Mouse (Mus musculus) C2C12 (cell line): ENCODE results near the gene Trp53. TPM values are rescaled to one million over a fixed set of nuclear protein-coding genes. Genes with fewer than 3 reads are reported as not detected.
A peak's percentile ranks its signal among the peaks of the same experiment; 100 is the strongest.

ENCODE experiments used
- H3K27me3 ChIP-seq: one replicate; pipeline ENCODE4 v1.6.1; 2011; ENCODE audit not compliant: control insufficient read depth, insufficient read depth, insufficient read length
- H3K36me3 ChIP-seq: one replicate; pipeline ENCODE4 v1.6.1; 2011; ENCODE audit not compliant: control insufficient read depth, insufficient read depth
- H3K4me3 ChIP-seq: one replicate; pipeline ENCODE4 v1.5.1; 2011; ENCODE audit warnings: mild to moderate bottlenecking, control low read depth; ENCODE audit not compliant: poor library complexity, insufficient read depth, severe bottlenecking
- H3K79me2 ChIP-seq: one replicate; pipeline ENCODE4 v1.6.1; 2011; ENCODE audit not compliant: control insufficient read depth, insufficient read depth
- H3K79me3 ChIP-seq: one replicate; pipeline ENCODE4 v1.6.1; 2011; ENCODE audit warnings: low read depth, control low read depth
- H3ac ChIP-seq: one replicate; pipeline ENCODE3; 2011; ENCODE audit warnings: low read depth; ENCODE audit not compliant: control insufficient read depth, insufficient read length
- CEBPB ChIP-seq: IDR thresholded peaks from one replicate; pipeline ENCODE4 v1.6.1; 2011; ENCODE audit warnings: low read depth, mild to moderate bottlenecking, control low read depth, moderate library complexity
- CTCF ChIP-seq: IDR thresholded peaks from one replicate; pipeline ENCODE4 v1.5.1; 2011; ENCODE audit not compliant: control insufficient read depth, insufficient read depth, insufficient read length
- FOSL1 ChIP-seq: IDR thresholded peaks from one replicate; pipeline ENCODE4 v1.8.0; 2011; ENCODE audit warnings: mild to moderate bottlenecking, low read length; ENCODE audit not compliant: poor library complexity, insufficient read depth, severe bottlenecking
- MAX ChIP-seq: IDR thresholded peaks from one replicate; pipeline ENCODE4 v1.6.1; 2011; ENCODE audit warnings: mild to moderate bottlenecking, control low read depth
- MYOD1 ChIP-seq: IDR thresholded peaks from one replicate; pipeline ENCODE4 v1.6.1; 2011; ENCODE audit warnings: low read depth; ENCODE audit not compliant: control insufficient read depth, insufficient read length
- MYOG ChIP-seq: IDR thresholded peaks from one replicate; pipeline ENCODE4 v1.6.1; 2011; ENCODE audit not compliant: control insufficient read depth, insufficient read length; ENCODE audit errors: extremely low read depth
- USF1 ChIP-seq: IDR thresholded peaks from one replicate; pipeline ENCODE4 v1.6.1; 2011; ENCODE audit warnings: low read depth, mild to moderate bottlenecking, control low read depth, moderate library complexity
- polyA plus RNA-seq: library from polyadenylated mRNA; unstranded; fragments of >200 nt; fragmentation: generic; extraction: Trizol; gene quantifications from one replicate; pipeline ENCODE4 v1.2.1, GENCODE M21; 2012; ENCODE audit warnings: missing spikeins

Gene Trp53
- polyA plus RNA-seq, 1 experiment = 226 TPM

DNA sequence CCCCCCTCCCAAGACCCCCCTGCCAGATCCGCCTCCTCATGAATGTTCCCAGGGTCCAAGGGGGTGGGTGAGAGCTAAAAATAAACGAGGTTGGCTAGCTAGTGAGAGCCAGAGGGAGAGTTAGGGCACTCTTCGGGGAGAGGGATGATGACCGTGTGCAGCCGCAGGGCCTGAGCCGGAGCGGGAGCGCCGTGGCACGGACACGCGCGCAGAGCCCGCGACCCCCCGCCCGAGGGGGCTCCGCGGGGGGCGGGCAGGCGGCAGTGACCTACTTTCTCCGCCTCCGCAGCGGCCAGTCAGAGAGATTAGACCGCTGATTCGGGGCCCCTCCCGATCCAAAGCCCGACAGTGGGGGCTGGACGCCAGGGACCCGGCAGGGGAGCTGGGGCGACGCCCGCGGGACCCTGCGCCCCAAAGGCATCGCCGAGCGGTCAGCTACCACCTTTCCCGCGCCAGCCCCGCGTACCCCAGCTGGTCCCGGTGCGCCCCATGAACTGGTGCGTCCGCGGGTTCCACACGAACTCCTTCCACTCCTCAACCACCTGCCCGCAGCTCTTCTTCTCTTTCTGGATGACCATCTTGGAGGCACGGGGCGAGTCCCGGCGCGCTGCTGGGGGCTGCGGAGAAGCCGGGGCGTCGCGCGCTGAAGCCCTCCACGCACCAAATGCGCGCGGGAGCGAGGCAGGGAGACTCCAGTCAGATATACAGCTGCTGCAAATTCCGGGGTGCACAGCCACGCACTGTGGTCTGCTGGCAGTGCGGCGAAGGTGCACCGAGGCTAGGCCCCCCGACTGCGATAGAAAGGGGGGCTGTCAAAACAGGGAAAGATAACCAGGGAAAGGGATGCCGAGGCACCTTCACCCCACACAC is 24.9 kb downstream of the Trp53 start:
- Histone ChIP-seq H3K36me3 (no peaks in the 10 kb centered on the region), H3K4me3 (no peak overlapping the region), H3K27me3 (peaks cover 25% of the 10 kb centered on the region), H3K79me3 (no peaks in the 10 kb centered on the region), H3ac (peak overlapping the region; percentile 63), H3K79me2 (no peaks in the 10 kb centered on the region)
- TF ChIP-seq CTCF = no peak
- no peak for TF ChIP-seq MYOD1
- TF ChIP-seq MYOG = no peak
- no peak for TF ChIP-seq FOSL1
- no peak for TF ChIP-seq CEBPB
- no peak for TF ChIP-seq MAX
- no peak for TF ChIP-seq USF1

DNA sequence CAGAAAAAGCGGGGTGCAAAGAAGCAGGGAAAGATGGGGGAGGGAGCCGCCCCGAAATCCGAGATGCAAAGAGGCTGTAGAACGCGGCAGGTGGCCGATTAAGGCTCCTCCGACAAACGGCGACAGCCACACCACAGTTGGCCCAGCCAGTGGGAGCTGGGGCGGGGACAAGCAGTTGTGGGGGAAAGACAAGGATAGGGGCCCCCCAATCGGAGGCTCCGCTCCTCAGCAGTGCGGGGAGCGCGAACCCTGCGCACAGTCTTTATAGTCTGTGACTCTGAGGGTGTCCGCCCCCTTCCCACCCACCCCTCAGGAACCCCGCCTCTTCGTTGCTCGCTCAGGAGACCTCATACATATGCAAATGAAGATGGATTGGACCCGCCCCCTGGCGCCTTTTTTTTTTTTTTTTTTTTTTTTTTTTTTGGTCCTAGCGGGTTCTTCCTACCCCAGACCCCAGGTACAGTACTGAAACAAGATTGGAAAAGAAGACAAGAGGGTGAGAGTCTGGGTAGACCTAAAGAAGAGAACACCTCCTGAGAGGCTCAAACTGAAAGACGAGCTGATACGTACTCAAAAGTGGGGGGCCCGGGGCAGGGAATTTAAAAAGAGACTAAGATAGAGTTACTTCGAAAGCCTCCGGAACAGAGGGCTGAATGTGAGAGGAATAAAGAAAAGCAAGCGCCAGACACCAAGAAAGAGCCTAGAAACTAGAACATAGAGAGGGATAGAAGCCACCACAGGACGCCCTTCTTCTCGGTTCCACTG is 25.7 kb downstream of the Trp53 start, which contains the start of gene Atp1b2:
TSS of gene Atp1b2 (minus strand) at position 217 of the 765 bp plus-strand sequence.
- TF ChIP-seq FOSL1 = no peak
- H3K36me3 ChIP-seq = no peaks in the 10 kb centered on the region
- H3K4me3 ChIP-seq = no peak within 1 kb of the TSS
- no peaks in the 10 kb centered on the region for H3K79me2 ChIP-seq
- no peaks in the 10 kb centered on the region for H3K79me3 ChIP-seq
- peaks cover 25% of the 10 kb centered on the region for H3K27me3 ChIP-seq
- peak within 1 kb of the TSS; percentile 63 for H3ac ChIP-seq

DNA sequence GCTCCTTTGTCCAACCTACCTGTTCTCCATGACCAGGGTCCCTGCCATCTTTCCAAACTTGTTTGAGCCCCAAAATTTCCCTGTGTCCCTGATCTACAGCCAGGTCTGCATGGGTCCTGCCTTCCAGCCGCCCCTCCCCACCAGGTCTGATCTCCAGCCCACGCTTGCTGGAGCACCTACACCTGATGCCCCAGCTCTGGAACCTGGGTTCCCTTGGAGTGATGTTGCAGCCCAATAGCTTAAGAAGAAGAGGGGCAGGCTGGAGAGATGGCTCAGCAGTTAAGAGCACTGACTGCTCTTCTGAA is 26.3 kb downstream of the Trp53 start:
- Histone ChIP-seq H3K79me2 (no peaks in the 10 kb centered on the region), H3ac (no peak overlapping the region), H3K79me3 (no peaks in the 10 kb centered on the region), H3K4me3 (no peak overlapping the region), H3K36me3 (no peaks in the 10 kb centered on the region), H3K27me3 (peaks cover 31% of the 10 kb centered on the region)
- TF ChIP-seq MYOG = no peak
- TF ChIP-seq FOSL1 = no peak
- TF ChIP-seq MYOD1 = no peak
- no peak for TF ChIP-seq MAX
- TF ChIP-seq CEBPB = no peak
- no peak for TF ChIP-seq USF1
- TF ChIP-seq CTCF = no peak

DNA sequence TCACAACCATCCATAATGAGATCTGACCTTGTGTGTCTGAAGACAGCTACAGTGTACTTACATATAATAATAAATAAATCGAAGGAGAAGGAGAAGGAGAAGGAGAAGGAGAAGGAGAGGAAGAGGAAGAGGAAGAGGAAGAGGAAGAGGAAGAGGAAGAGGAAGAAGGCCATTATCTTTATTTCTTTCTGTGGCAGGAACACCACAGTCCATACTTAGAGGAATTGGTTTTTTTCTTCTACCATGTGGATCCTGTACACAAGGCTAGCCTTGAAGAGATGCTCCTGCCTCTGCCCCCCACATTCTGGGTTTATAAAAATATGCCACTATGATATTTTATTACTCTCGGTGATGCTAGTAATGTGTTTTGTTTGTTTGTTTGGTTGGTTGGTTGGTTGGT is 26.7 kb downstream of the Trp53 start:
- Histone ChIP-seq H3K36me3 (no peaks in the 10 kb centered on the region), H3K79me2 (no peaks in the 10 kb centered on the region), H3K79me3 (no peaks in the 10 kb centered on the region), H3K4me3 (no peak overlapping the region), H3K27me3 (peaks cover 31% of the 10 kb centered on the region), H3ac (no peak overlapping the region)
- TF ChIP-seq CTCF (no peak), CEBPB (no peak), MYOD1 (no peak), FOSL1 (no peak), MAX (no peak), USF1 (no peak), MYOG (no peak)

DNA sequence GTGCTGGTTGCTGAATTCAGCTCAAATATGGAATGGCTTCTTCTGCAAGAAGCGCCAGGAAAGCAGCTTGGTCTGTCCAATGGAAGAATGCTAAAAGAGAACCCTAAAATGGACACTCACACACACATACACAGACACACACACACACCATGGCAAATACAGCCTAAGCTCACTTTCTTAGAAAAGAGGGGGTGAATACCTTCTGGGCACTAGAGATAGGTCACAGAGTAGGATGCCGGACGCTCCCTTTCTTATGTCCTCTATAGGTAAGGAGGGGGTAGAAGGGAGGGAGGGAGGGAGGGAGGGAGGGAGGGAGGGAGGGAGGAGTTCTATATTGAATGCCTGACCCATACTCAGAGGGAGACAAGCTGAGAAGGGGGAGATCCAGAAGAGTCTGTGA is 28.4 kb downstream of the Trp53 start:
- no peak overlapping the region for H3ac ChIP-seq
- TF ChIP-seq MYOG (no peak), CTCF (no peak), MYOD1 (no peak), FOSL1 (no peak), MAX (no peak), USF1 (no peak), CEBPB (no peak)

DNA sequence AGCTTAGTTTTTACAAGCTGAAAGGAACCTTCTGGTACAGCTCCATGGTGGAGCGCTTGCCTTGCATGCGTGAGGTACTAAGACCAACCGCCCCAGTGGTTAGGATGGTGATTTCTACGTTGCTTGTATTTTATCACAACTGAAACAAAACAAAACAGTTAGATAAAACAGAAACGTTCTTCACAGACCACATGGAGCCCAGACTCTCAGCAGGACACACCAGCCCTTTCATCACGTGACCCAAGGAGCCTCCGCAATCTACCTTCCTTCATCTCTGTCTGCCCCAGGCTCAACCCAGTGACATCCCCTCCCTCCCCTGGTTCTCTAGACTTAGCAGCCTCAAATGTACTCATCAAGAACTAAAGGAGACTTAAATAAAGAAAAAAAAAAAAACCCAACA is 29.3 kb downstream of the Trp53 start:
- Histone ChIP-seq H3K36me3 (no peaks in the 10 kb centered on the region), H3K79me2 (no peaks in the 10 kb centered on the region), H3K4me3 (no peak overlapping the region), H3ac (no peak overlapping the region), H3K79me3 (no peaks in the 10 kb centered on the region), H3K27me3 (peaks cover 17% of the 10 kb centered on the region)
- TF ChIP-seq MAX (no peak), USF1 (peak; percentile 66)

More for the DNA sequence above, 28.4 kb downstream of the Trp53 start:
- Histone ChIP-seq H3K36me3 (no peaks in the 10 kb centered on the region), H3K27me3 (peaks cover 26% of the 10 kb centered on the region), H3K79me3 (no peaks in the 10 kb centered on the region), H3K4me3 (no peak overlapping the region), H3K79me2 (no peaks in the 10 kb centered on the region)
